Mouse (Mus musculus) testis, postnatal 14 days (tissue): ENCODE measurements around the gene Cyren.

ENCODE experiments used
- DNase-seq: peaks from one replicate; pipeline ENCODE4 v3.0.0; 2021; ENCODE audit warnings: low spot score

Gene Cyren

GRCm38 (mm10) chr6:34899127-34899526 is 21.3 kb upstream of the Cyren start:
- no peak for DNase-seq

GRCm38 (mm10) chr6:34896168-34896780 is 18.4 kb upstream of the Cyren start:
- DNase-seq, result no peak

GRCm38 (mm10) chr6:34895569-34895968 is 17.7 kb upstream of the Cyren start:
- no peak for DNase-seq

- no peak for DNase-seq
Observed at GRCm38 (mm10) chr6:34889185-34889584, 11.3 kb upstream of the Cyren start.

GRCm38 (mm10) chr6:34887131-34887850 is 9.4 kb upstream of the Cyren start:
- no peak for DNase-seq

GRCm38 (mm10) chr6:34884724-34885123 is 6.9 kb upstream of the Cyren start:
- DNase-seq, result no peak

GRCm38 (mm10) chr6:34879911-34880475 is 2.1 kb upstream of the Cyren start:
- DNase-seq, result no peak

GRCm38 (mm10) chr6:34879101-34879740 is 1.4 kb upstream of the Cyren start:
- DNase-seq, result no peak

- no peak for DNase-seq
Observed at GRCm38 (mm10) chr6:34876835-34877156, 1.1 kb downstream of the Cyren start.

GRCm38 (mm10) chr6:34875966-34876834 is 1.7 kb downstream of the Cyren start:
- DNase-seq, result no peak

- DNase-seq, result no peak
Observed at GRCm38 (mm10) chr6:34875268-34875761, 2.5 kb downstream of the Cyren start.

GRCm38 (mm10) chr6:34874101-34874921 is 3.5 kb downstream of the Cyren start:
- DNase-seq, result peak; percentile 61

- no peak for DNase-seq
Observed at GRCm38 (mm10) chr6:34872871-34873270, 5.0 kb downstream of the Cyren start.

- DNase-seq, result no peak
Observed at GRCm38 (mm10) chr6:34871929-34872328, 5.9 kb downstream of the Cyren start.

GRCm38 (mm10) chr6:34870724-34871123 is 7.1 kb downstream of the Cyren start:
- DNase-seq, result no peak

- DNase-seq, result no peak
Observed at GRCm38 (mm10) chr6:34870136-34870535, 7.7 kb downstream of the Cyren start.

- no peak for DNase-seq
Observed at GRCm38 (mm10) chr6:34869225-34869915, 8.5 kb downstream of the Cyren start.

- DNase-seq, result no peak
Observed at GRCm38 (mm10) chr6:34868507-34869217, 9.2 kb downstream of the Cyren start.

- DNase-seq, result no peak
Observed at GRCm38 (mm10) chr6:34867995-34868350, 9.9 kb downstream of the Cyren start.
